Comparison of ENCODE assay signal across 9 mouse cellular contexts in genomic region chr11:119991338-119991678, GRCm38 (mm10). TPM values are rescaled to one million over a fixed set of nuclear protein-coding genes. Genes with fewer than 3 reads are reported as not detected.
DNase-seq lines count a peak whose midpoint lies in the region; ATAC-seq and TF ChIP-seq lines count a peak whose summit lies in the region.
"Had no signal": no experiment of that assay in that cellular context is flagged by ENCODE, and none has a peak within 500 bp of the region (broad histone marks: within the 10 kb centered on the region; RNA-seq: fewer than 3 reads in every experiment).

No protein-coding gene starts in this region.

- DNase-seq in CD8-positive naive resting alpha-beta T cell, adult 2 months (ENCODE audit: low read depth in 2 of 2, low spot score in 2 of 2), result peak; percentile 80 to 86
- peak; percentile 17 for DNase-seq in c-Kit-negative CD71-positive TER-119-positive erythroid progenitor cells, embryonic 14.5 days (ENCODE audit: low read depth, low spot score)
- peak; percentile 80 for DNase-seq in heart, postnatal 0 days (ENCODE audit: low spot score)
- DNase-seq in kidney, postnatal 36 days, result peak; percentile 85 to 95
- DNase-seq in lung, adult 18-20 months, result peak; percentile 82 to 89
- DNase-seq in testis, postnatal 10 days (ENCODE audit: low spot score), result peak; percentile 98

- TF ChIP-seq EP300 in heart, postnatal 0 days (IDR thresholded peaks at IDR 0.05; ENCODE audit: low read depth), result no peak

- ATAC-seq in forebrain, embryonic 12.5 days (ENCODE audit: low FRiP score), result peak; percentile 83
- ATAC-seq in heart, postnatal 0 days (ENCODE audit: insufficient read depth, low read depth), result peak; percentile 69
- peak; percentile 83 for ATAC-seq in neural tube, embryonic 15.5 days (ENCODE audit: low FRiP score)

- no peak overlapping the region for H3K27ac ChIP-seq in forebrain, embryonic 12.5 days
- H3K27ac ChIP-seq in heart, postnatal 0 days (ENCODE audit: low read depth), result peak overlapping the region; percentile 16; the same call in 1 of the 2 replicates
- no peak overlapping the region for H3K27ac ChIP-seq in neural tube, embryonic 15.5 days (replicated peaks)
- H3K27ac ChIP-seq: liver, embryonic 15.5 days had no signal

- H3K27me3 ChIP-seq in forebrain, embryonic 12.5 days, result no peaks in the 10 kb centered on the region
- no peaks in the 10 kb centered on the region for H3K27me3 ChIP-seq in heart, postnatal 0 days (ENCODE audit: control insufficient read depth, insufficient read depth, low read length)
- no peaks in the 10 kb centered on the region for H3K27me3 ChIP-seq in neural tube, embryonic 15.5 days (replicated peaks)
- H3K27me3 ChIP-seq: liver, embryonic 15.5 days had no signal

- peak overlapping the region; percentile 24 for H3K4me2 ChIP-seq in forebrain, embryonic 12.5 days
- H3K4me2 ChIP-seq in heart, postnatal 0 days (ENCODE audit: low read depth, low read length), result peak overlapping the region; percentile 28; the same call in 1 of the 2 replicates
- H3K4me2 ChIP-seq in neural tube, embryonic 15.5 days, result peak overlapping the region; percentile 35
- H3K4me2 ChIP-seq: liver, embryonic 15.5 days had no signal

- no peaks in the 10 kb centered on the region for H3K9me3 ChIP-seq in forebrain, embryonic 12.5 days
- H3K9me3 ChIP-seq in heart, postnatal 0 days (replicated peaks; ENCODE audit: control insufficient read depth, low read length), result no peaks in the 10 kb centered on the region
- H3K9me3 ChIP-seq in neural tube, embryonic 15.5 days (replicated peaks), result no peaks in the 10 kb centered on the region
- H3K9me3 ChIP-seq: liver, embryonic 15.5 days had no signal

- no peak overlapping the region; the same call in 1 of the 2 replicates for H3K9ac ChIP-seq in forebrain, embryonic 12.5 days
- no peak overlapping the region; the same call in 1 of the 2 replicates for H3K9ac ChIP-seq in heart, postnatal 0 days (replicated peaks; ENCODE audit: low read depth, low read length)
- 0 out of 2 replicates have a peak overlapping the region, but pooled peaks have one; percentile 14 for H3K9ac ChIP-seq in neural tube, embryonic 15.5 days (replicated peaks)
- H3K9ac ChIP-seq: liver, embryonic 15.5 days had no signal

- no peak overlapping the region for H3K4me3 ChIP-seq in forebrain, embryonic 12.5 days (replicated peaks)
- no peak overlapping the region for H3K4me3 ChIP-seq in heart, postnatal 0 days (ENCODE audit: low read depth, low read length)
- H3K4me3 ChIP-seq in neural tube, embryonic 15.5 days (replicated peaks), result no peak overlapping the region
- H3K4me3 ChIP-seq: liver, embryonic 15.5 days had no signal

- peaks cover 12% of the 10 kb centered on the region for H3K36me3 ChIP-seq in forebrain, embryonic 12.5 days (replicated peaks)
- peaks cover 6% of the 10 kb centered on the region; the same call in 1 of the 2 replicates for H3K36me3 ChIP-seq in heart, postnatal 0 days (replicated peaks; ENCODE audit: control insufficient read depth, insufficient read depth, low read length)
- H3K36me3 ChIP-seq in neural tube, embryonic 15.5 days, result 0 out of 2 replicates have a peak, but pooled peaks cover 3% of the 10 kb centered on the region
- H3K36me3 ChIP-seq: liver, embryonic 15.5 days had no signal

- 14% methylated on average over 10 of the region's 10 CpGs for WGBS in forebrain, embryonic 12.5 days
- WGBS in heart, postnatal 0 days, result 9% methylated on average over 10 of the region's 10 CpGs
- 21% methylated on average over 9 of the region's 10 CpGs for WGBS in neural tube, embryonic 15.5 days

- peak; percentile 97 for TF ChIP-seq CTCF in heart, postnatal 0 days (IDR thresholded peaks at IDR 0.05; ENCODE audit: low read depth)

- H3K4me1 ChIP-seq in forebrain, embryonic 12.5 days, result peaks cover 36% of the 10 kb centered on the region
- 0 out of 2 replicates have a peak, but pooled peaks cover 22% of the 10 kb centered on the region for H3K4me1 ChIP-seq in heart, postnatal 0 days (ENCODE audit: control insufficient read depth, insufficient read depth)
- peaks cover 30% of the 10 kb centered on the region for H3K4me1 ChIP-seq in neural tube, embryonic 15.5 days

RNA-seq across cellular contexts. Expression of gene Baiap2, which starts 48.7 kb away (rescaled TPM):
- polyA plus RNA-seq in forebrain, embryonic 12.5 days (2016; fragmentation: Nextera tagmentation; extraction: Ambion mirVana), result 11.2 and 12.0 TPM in 2 replicates
- 16.1 and 22.0 TPM in 2 replicates for total RNA-seq in heart, postnatal 0 days (2014; rRNA removed; ENCODE audit: low replicate concordance)
- 7.8 and 8.2 TPM in 2 replicates for polyA plus RNA-seq in heart, postnatal 0 days (2015; fragmentation: Nextera tagmentation; extraction: Ambion mirVana)
- 16.6 and 20.5 TPM in 2 replicates for polyA plus RNA-seq in neural tube, embryonic 15.5 days (2015; fragmentation: Nextera tagmentation; extraction: Ambion mirVana)

RNA-seq across cellular contexts. Expression of gene Aatk, which starts 55.7 kb away (rescaled TPM):
- polyA plus RNA-seq in forebrain, embryonic 12.5 days (2016; fragmentation: Nextera tagmentation; extraction: Ambion mirVana), result 6.1 and 7.6 TPM in 2 replicates
- total RNA-seq in heart, postnatal 0 days (2014; rRNA removed; ENCODE audit: low replicate concordance), result 4.7 and 22.1 TPM in 2 replicates
- 0.63 and 0.71 TPM in 2 replicates for polyA plus RNA-seq in heart, postnatal 0 days (2015; fragmentation: Nextera tagmentation; extraction: Ambion mirVana)
- polyA plus RNA-seq in neural tube, embryonic 15.5 days (2015; fragmentation: Nextera tagmentation; extraction: Ambion mirVana), result 38.2 and 46.2 TPM in 2 replicates

Comparison
In these comparisons a context has a peak if more than half of its experiments do, and no peak if none do; other contexts are left out.
1. DNase-seq: peak in every context shown above with its lines; median percentile 98 in testis, postnatal 10 days; 90 in kidney, postnatal 36 days; 86 in lung, adult 18-20 months; 83 in CD8-positive naive resting alpha-beta T cell, adult 2 months; 80 in heart, postnatal 0 days; 17 in c-Kit-negative CD71-positive TER-119-positive erythroid progenitor cells, embryonic 14.5 days.